Mouse (Mus musculus) ES-Bruce4 (cell line): ENCODE results near the gene Cped1. TPM values are rescaled to one million over a fixed set of nuclear protein-coding genes. Genes with fewer than 3 reads are reported as not detected.
A peak's percentile ranks its signal among the peaks of the same experiment; 100 is the strongest.

ENCODE experiments used
- H3K27ac ChIP-seq: 2 replicates; pipeline ENCODE4 v1.5.1; 2012; ENCODE audit warnings: low read length, inconsistent platforms; ENCODE audit not compliant: insufficient read depth
- H3K27me3 ChIP-seq: 2 replicates; pipeline ENCODE4 v1.6.1; 2012; ENCODE audit warnings: mild to moderate bottlenecking, low read length, inconsistent platforms; ENCODE audit not compliant: control insufficient read depth, poor library complexity, insufficient read depth, severe bottlenecking
- H3K36me3 ChIP-seq: 2 replicates; pipeline ENCODE4 v1.6.1; 2012; ENCODE audit warnings: inconsistent platforms, mild to moderate bottlenecking, low read length, moderate library complexity; ENCODE audit not compliant: control insufficient read depth, poor library complexity, insufficient read depth, severe bottlenecking
- H3K4me1 ChIP-seq: one replicate; pipeline ENCODE4 v1.8.1; 2011; ENCODE audit warnings: low read length; ENCODE audit not compliant: control insufficient read depth, insufficient read depth
- H3K4me3 ChIP-seq: 2 replicates; pipeline ENCODE4 v1.5.1; 2011; ENCODE audit warnings: low read depth, mild to moderate bottlenecking, low read length
- H3K9ac ChIP-seq: 2 replicates; pipeline ENCODE4 v1.6.1; 2012; ENCODE audit warnings: low read depth, mild to moderate bottlenecking, inconsistent platforms; ENCODE audit not compliant: poor library complexity, severe bottlenecking
- H3K9me3 ChIP-seq: replicated peaks from 2 replicates; pipeline ENCODE4 v1.6.1; 2012; ENCODE audit warnings: mild to moderate bottlenecking, low read length, inconsistent platforms; ENCODE audit not compliant: control insufficient read depth, poor library complexity, insufficient read depth, severe bottlenecking
- CTCF ChIP-seq: IDR thresholded peaks from one replicate; pipeline ENCODE4 v1.8.1; 2011; ENCODE audit warnings: low read depth, low read length
- EP300 ChIP-seq: IDR thresholded peaks from 2 replicates; pipeline ENCODE4 v1.6.1; 2011; ENCODE audit warnings: low read depth, low read length; ENCODE audit not compliant: insufficient read depth
- POLR2A ChIP-seq: IDR thresholded peaks from one replicate; pipeline ENCODE4 v1.8.1; 2011; ENCODE audit warnings: low read length; ENCODE audit not compliant: insufficient read depth
- polyA plus RNA-seq: library from polyadenylated mRNA; stranded (reverse); fragments of >200 nt; gene quantifications from 2 replicates; pipeline ENCODE4 v1.2.4, GENCODE M21; 2011; ENCODE audit warnings: low read depth; ENCODE audit not compliant: missing spikeins, insufficient read depth, insufficient read length

Gene Cped1
- polyA plus RNA-seq, 1 experiment: 0.90 TPM

DNA sequence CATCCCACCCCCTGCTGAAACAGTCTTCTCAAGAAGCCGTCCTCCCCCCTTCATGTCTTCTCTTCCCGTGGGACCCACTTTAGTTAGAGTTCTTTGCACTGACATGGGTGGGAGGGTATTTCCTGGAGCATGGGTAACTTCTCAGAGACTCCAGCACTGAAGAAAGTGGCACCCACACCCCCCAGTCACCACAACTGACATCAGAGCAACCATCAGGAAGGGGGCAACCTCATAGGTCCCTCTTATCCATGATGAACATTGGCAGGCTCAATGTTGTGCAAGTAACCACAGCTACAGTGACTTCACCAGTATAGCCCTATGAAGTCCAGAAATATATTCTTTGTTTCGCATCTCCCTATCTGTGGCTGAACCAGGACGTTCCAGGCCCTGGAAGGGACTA, 30.2 kb upstream of the Cped1 start:
- Histone ChIP-seq H3K27ac (no peak overlapping the region), H3K4me3 (no peak overlapping the region), H3K4me1 (no peaks in the 10 kb centered on the region), H3K9me3 (no peaks in the 10 kb centered on the region), H3K9ac (no peak overlapping the region), H3K27me3 (no peaks in the 10 kb centered on the region), H3K36me3 (peaks cover 7% of the 10 kb centered on the region; the same call in 1 of the 2 replicates)
- TF ChIP-seq CTCF: no peak
- TF ChIP-seq EP300: no peak
- no peak for TF ChIP-seq POLR2A

DNA sequence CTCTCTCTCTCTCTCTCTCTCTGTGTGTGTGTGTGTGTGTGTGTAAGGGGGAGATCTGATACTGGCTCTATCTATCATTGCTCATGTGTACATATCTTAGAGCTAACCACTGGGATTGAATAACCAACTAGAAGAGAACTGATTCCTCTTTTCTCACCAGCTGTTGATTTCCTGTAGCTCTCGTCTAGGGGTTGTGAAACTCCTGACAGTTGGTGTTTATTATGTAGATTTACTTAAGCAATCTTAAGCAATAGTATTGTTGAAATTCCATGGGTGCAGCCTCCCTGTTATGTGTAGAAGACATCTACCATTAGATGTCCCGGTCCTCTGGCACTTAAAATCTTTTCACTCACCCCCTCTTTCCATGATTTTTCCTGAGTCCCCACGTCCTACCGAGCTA, 26.8 kb upstream of the Cped1 start:
- Histone ChIP-seq H3K9ac (no peak overlapping the region), H3K36me3 (no peaks in the 10 kb centered on the region), H3K27ac (no peak overlapping the region), H3K9me3 (no peaks in the 10 kb centered on the region), H3K27me3 (no peaks in the 10 kb centered on the region), H3K4me1 (no peaks in the 10 kb centered on the region), H3K4me3 (no peak overlapping the region)
- no peak for TF ChIP-seq EP300
- no peak for TF ChIP-seq CTCF
- no peak for TF ChIP-seq POLR2A

DNA sequence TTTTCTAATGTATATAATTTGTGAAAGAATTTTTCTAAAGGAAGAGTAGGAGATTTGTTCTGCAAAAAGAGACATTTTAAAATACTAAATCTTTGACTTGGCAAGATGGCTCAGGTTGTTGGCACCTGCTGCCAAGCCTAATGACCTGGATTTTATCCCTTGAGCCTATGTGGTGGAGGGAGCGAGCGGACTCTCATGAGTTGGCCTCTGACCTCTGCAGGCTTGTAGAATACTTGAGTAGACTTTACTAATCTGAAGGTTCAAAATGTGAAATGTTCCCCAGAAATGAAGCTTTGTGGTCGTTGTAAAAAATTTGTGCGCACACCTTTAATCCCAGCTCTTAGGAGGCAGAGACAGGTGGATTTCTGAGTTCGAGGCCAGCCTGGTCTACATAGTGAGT, 25.8 kb upstream of the Cped1 start:
- Histone ChIP-seq H3K27me3 (no peaks in the 10 kb centered on the region), H3K9me3 (no peaks in the 10 kb centered on the region), H3K36me3 (no peaks in the 10 kb centered on the region), H3K9ac (no peak overlapping the region), H3K27ac (no peak overlapping the region), H3K4me3 (no peak overlapping the region), H3K4me1 (no peaks in the 10 kb centered on the region)
- TF ChIP-seq POLR2A: no peak
- TF ChIP-seq EP300: no peak
- no peak for TF ChIP-seq CTCF

DNA sequence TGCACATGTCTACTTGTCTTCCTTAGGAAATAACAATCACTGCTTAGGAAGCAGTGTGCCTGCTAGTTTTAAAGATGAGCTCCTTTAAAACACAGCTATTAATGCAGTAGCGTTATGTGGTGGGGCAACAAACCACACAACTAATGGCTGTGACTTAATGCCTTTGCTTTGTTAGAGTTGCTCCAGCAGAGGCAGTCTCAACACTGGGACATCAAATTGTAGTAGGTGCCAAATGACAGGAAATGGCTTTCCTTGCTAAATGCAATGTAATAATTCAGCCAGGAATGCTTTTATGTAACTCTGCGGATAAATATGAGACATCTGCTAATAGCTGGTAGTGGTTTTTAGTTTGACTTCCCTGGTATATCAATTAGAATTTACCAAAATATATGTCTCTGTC, 8.2 kb upstream of the Cped1 start:
- Histone ChIP-seq H3K4me3 (no peak overlapping the region), H3K9me3 (no peaks in the 10 kb centered on the region), H3K27ac (no peak overlapping the region), H3K4me1 (no peaks in the 10 kb centered on the region), H3K36me3 (peaks cover 6% of the 10 kb centered on the region), H3K9ac (no peak overlapping the region), H3K27me3 (no peaks in the 10 kb centered on the region)
- TF ChIP-seq CTCF (no peak), POLR2A (no peak), EP300 (no peak)

DNA sequence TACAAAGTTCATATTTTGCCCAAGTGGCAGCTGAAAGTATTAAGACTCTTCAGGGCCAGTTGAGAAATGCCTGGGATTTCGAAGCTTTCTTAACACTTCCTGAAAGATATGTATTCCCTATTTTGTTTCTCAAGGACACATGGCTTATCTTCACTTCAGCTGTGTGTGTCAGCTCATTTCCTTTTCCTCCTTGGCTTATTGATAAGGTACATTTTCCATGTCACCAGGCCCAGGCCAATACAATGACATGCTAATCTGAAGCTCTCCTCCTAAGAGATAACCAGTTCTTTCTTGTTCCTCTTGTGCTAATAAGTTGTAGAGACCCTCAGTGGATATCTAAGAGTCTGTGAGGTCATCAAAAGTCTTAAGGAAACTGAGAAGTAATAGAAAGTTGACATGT, 4.6 kb upstream of the Cped1 start:
- Histone ChIP-seq H3K36me3 (no peaks in the 10 kb centered on the region), H3K9me3 (no peaks in the 10 kb centered on the region), H3K4me1 (no peaks in the 10 kb centered on the region), H3K27me3 (no peaks in the 10 kb centered on the region), H3K4me3 (no peak overlapping the region), H3K9ac (no peak overlapping the region), H3K27ac (no peak overlapping the region)
- TF ChIP-seq EP300 (no peak), CTCF (no peak), POLR2A (no peak)

DNA sequence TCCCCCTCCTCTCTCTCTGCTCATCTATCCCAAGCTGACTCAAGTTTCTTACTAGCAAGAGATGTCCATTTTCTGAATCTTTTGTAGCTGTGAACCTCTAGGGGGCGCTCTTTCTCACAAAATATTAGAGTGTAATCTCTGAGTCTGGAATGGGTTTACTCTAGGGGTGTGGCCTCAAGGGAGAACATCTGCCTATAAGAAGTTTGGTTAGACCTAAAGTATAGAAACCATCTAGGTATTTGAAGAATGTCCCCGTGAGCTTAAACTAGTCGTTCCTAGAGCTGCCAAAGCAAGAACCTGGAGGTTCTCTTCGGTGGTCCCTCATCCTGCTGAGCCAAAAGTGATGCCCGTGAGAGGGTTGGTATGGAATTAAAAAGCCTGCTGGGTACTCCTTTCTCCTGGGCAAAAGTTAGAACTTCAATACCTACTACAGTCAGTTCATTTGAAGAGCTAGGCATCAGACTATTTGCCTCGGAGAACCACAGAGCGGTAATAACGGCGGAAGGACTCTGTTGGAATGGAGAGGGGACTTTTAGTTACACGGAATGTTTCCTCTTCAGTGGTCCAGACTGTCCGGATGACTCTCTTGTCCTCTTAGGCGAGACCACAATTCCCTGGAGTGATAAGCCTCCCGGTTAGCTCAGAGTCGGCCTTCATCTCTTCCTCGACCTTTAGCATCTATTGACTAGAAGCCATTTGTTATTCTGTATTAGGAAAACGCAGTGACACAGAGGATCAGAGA, 555 bp upstream of the Cped1 start:
- Histone ChIP-seq H3K36me3 (no peaks in the 10 kb centered on the region), H3K27me3 (no peaks in the 10 kb centered on the region), H3K4me1 (no peaks in the 10 kb centered on the region), H3K4me3 (peak overlapping the region; percentile 50; the same call in 1 of the 2 replicates), H3K27ac (no peak overlapping the region), H3K9me3 (no peaks in the 10 kb centered on the region), H3K9ac (no peak overlapping the region)
- TF ChIP-seq POLR2A (no peak), EP300 (no peak), CTCF (no peak)
